Mouse (Mus musculus) effector memory CD4-positive, alpha-beta T cell, adult 5 months (primary cell): ENCODE data around the gene Ralgds. TPM values are rescaled to one million over a fixed set of nuclear protein-coding genes. Genes with fewer than 3 reads are reported as not detected.

Experiments used
- polyA plus RNA-seq: library from polyadenylated mRNA; unstranded; fragments of 100-300 nt; shearing (Covaris generic); gene quantifications from one replicate; pipeline ENCODE4 v1.2.1, GENCODE M21; 2017

Gene Ralgds
- 32.8 TPM for polyA plus RNA-seq

GRCm38 (mm10) chr2:28512798-28513401, at the start of gene Ralgds:
Gene Ralgds (plus strand): TSS chr2:28513125.

GRCm38 (mm10) chr2:28465836-28466518, 46.9 kb upstream of the Ralgds start, which contains the start of gene 1700007K13Rik:
Gene 1700007K13Rik (minus strand): TSS chr2:28466332.

GRCm38 (mm10) chr2:28467860-28468485, 45.0 kb upstream of the Ralgds start, which contains the start of gene Mrps2:
Gene Mrps2 (plus strand): TSS chr2:28468066.

GRCm38 (mm10) chr2:28496671-28497070, 16.3 kb upstream of the Ralgds start, which contains the start of gene Gbgt1:
Gene Gbgt1 (plus strand): TSS chr2:28496891.

GRCm38 (mm10) chr2:28505795-28506194, 7.1 kb upstream of the Ralgds start, which contains the start of gene Gm10134:
Gene Gm10134 (plus strand): TSS chr2:28506095.

GRCm38 (mm10) chr2:28563303-28563702, 50.4 kb downstream of the Ralgds start, which contains the start of gene Cel:
Gene Cel (minus strand): TSS chr2:28563403.

GRCm38 (mm10) chr2:28583651-28584050, 70.7 kb downstream of the Ralgds start, which contains the start of gene Gtf3c5:
Gene Gtf3c5 (minus strand): TSS chr2:28583751.

Other genes with a start within 250 kb of the Ralgds start
- gene Ppp1r26, start 66.3 kb upstream of the Ralgds start, polyA plus RNA-seq: not detected
- gene 1700007K13Rik, start 46.8 kb upstream of the Ralgds start, polyA plus RNA-seq: not detected
- 9.2 TPM for gene Mrps2, start 45.1 kb upstream of the Ralgds start, polyA plus RNA-seq
- gene Gbgt1, start 16.2 kb upstream of the Ralgds start, polyA plus RNA-seq: not detected
- not detected for gene Gm10134, start 7.0 kb upstream of the Ralgds start, polyA plus RNA-seq
- not detected for gene Cel, start 50.3 kb downstream of the Ralgds start, polyA plus RNA-seq
- gene Gtf3c5, start 70.6 kb downstream of the Ralgds start, polyA plus RNA-seq: 18.7 TPM
- not detected for gene Gfi1b, start 108.9 kb downstream of the Ralgds start, polyA plus RNA-seq
- 38.9 TPM for gene Tsc1, start 128.1 kb downstream of the Ralgds start, polyA plus RNA-seq
- not detected for gene Spaca9, start 186.6 kb downstream of the Ralgds start, polyA plus RNA-seq
- not detected for gene Ak8, start 187.0 kb downstream of the Ralgds start, polyA plus RNA-seq